ENCODE assay signal across 25 mouse cellular contexts in the genomic region with DNA sequence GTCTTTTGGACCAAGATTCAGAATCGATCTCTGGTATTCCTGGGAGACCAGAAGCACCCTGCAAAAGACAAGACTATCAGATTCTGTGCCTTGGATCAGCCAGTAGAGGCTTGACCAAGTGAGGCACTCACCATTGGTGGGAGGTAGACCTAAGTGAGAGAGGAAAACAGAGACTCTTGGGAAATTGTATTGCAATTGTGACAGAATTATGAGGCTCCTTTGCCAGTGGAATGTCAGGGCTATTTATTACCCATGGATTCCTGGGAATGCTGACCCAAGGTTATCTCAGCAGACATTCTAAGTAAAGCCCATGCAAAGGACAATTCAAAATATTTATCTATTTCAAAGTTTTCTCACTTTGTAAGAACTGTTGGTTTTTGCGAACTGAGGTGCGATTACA.
DNase-seq lines count a peak whose midpoint lies in the region; TF ChIP-seq lines count a peak whose summit lies in the region.
"Had no signal": no experiment of that assay in that cellular context is flagged by ENCODE, and none has a peak within 500 bp of the region (broad histone marks: within the 10 kb centered on the region; RNA-seq: fewer than 3 reads in every experiment).

No protein-coding gene starts in this region.

- H3K36me3 ChIP-seq in testis, adult 2 months (ENCODE audit: control insufficient read depth, insufficient read depth, low read length) = no peaks in the 10 kb centered on the region
- H3K36me3 ChIP-seq: hindbrain, embryonic 12.5 days; intestine, embryonic 15.5 days; limb, embryonic 12.5 days; neural tube, embryonic 15.5 days had no signal

- TF ChIP-seq POLR2A in testis, adult 2 months (IDR thresholded peaks at IDR 0.05; ENCODE audit: control insufficient read depth, low read depth, low read length) = no peak

- H3K4me3 ChIP-seq in testis, adult 2 months (ENCODE audit: control insufficient read depth, low read depth, low read length) = peak overlapping the region; percentile 30; the same call in 1 of the 2 replicates
- H3K4me3 ChIP-seq: hindbrain, embryonic 12.5 days; intestine, embryonic 15.5 days; left cerebral cortex, adult 2 months; limb, embryonic 12.5 days; neural tube, embryonic 15.5 days had no signal

- H3K27me3 ChIP-seq in testis, adult 2 months (ENCODE audit: control insufficient read depth, insufficient read depth, low read length) = no peaks in the 10 kb centered on the region
- H3K27me3 ChIP-seq: CH12.LX; hindbrain, embryonic 12.5 days; intestine, embryonic 15.5 days; limb, embryonic 12.5 days; neural tube, embryonic 15.5 days had no signal

- no peak for TF ChIP-seq CTCF in testis, adult 2 months (IDR thresholded peaks at IDR 0.05; ENCODE audit: control insufficient read depth, insufficient read depth, insufficient replicate concordance, low read depth, low read length)

- H3K4me1 ChIP-seq in testis, adult 2 months (ENCODE audit: control insufficient read depth, insufficient read depth, low read length) = no peaks in the 10 kb centered on the region
- H3K4me1 ChIP-seq: hindbrain, embryonic 12.5 days; intestine, embryonic 15.5 days; limb, embryonic 12.5 days; neural tube, embryonic 15.5 days had no signal

- H3K27ac ChIP-seq in testis, adult 2 months (ENCODE audit: control insufficient read depth, insufficient read depth, low read depth, low read length) = no peak overlapping the region
- H3K27ac ChIP-seq: hindbrain, embryonic 12.5 days; hindbrain, postnatal 0 days; intestine, embryonic 15.5 days; left cerebral cortex, adult 2 months; limb, embryonic 12.5 days; macrophage; neural tube, embryonic 15.5 days had no signal

- DNase-seq in adrenal gland, adult 2 months = peak; percentile 5
- no peak for DNase-seq in adrenal gland, postnatal 25 days
- DNase-seq in testis, postnatal 10 days (ENCODE audit: low spot score) = no peak
- peak; percentile 3 to 14 for DNase-seq in kidney, postnatal 4 days
- no peak for DNase-seq in urinary bladder, postnatal 4 days (ENCODE audit: low spot score in 2 of 2)
- no peak for DNase-seq in layer of hippocampus, adult 18-20 months (ENCODE audit: low spot score in 2 of 2)
- DNase-seq: adrenal gland, adult 8-10 months; cerebellum, adult 8-10 months; cerebellum, postnatal 25 days; gastrocnemius, postnatal 14 days; heart, postnatal 36 days; midbrain, embryonic 14.5 days; right cerebral cortex, adult 18-20 months; spleen, adult 18-20 months; thymus, adult 2 months; thymus, postnatal 36 days had no signal

Comparison
In these comparisons a context has a peak if more than half of its experiments do, and no peak if none do; other contexts are left out.
1. DNase-seq: peak in adrenal gland, adult 2 months (single experiment) and kidney, postnatal 4 days (2 of 2); none in adrenal gland, postnatal 25 days (single experiment), testis, postnatal 10 days (single experiment), urinary bladder, postnatal 4 days (0 of 2) and layer of hippocampus, adult 18-20 months (0 of 2).